Mouse (Mus musculus) liver (tissue): Measurements from ENCODE around the gene Nxph4.
A peak's percentile ranks its signal among the peaks of the same experiment; 100 is the strongest.

ENCODE experiments used
- DNase-seq: peaks from one replicate; pipeline ENCODE4 v3.0.0-alpha.2; 2020; ENCODE audit warnings: mixed read lengths

The Nxph4 gene

GRCm38 (mm10) chr10:127514764-127515163 is 19.6 kb downstream of the Nxph4 start, which contains the start of gene Ndufa4l2:
Gene Ndufa4l2 (plus strand): TSS chr10:127514967.
- DNase-seq: no peak

- no peak for DNase-seq
These were observed 20.2 kb downstream of the Nxph4 start for GRCm38 (mm10) chr10:127514111-127514698.

DNA sequence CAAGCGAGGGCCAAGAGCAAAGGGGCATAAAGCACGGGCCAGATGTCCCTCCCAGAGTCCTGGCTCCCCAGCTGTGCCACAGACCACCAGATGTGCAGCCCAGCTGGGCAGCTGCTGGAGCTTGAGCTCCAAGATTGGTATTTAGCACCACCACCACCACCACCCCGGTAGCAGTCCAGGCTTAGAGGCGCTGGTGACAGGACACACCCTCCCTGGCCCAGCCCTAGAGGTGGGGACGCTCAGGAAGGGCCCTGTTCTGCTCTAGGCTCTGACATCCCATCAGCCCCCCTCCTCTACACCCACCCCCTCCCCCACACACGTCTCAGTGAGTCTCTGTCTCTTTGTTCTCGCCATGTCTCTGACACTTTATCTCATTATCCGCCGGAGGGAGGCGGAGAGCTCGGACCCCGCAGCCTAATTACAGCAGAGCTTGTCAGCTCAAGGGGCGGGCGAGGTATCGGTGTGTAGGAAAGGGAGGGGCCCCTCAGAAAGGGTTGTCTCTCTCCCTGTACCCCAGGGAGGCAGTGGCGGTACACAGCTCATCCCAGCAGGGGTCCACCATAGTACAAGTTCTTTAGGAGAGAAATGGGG is 20.8 kb downstream of the Nxph4 start:
- peak; percentile 61 for DNase-seq

DNA sequence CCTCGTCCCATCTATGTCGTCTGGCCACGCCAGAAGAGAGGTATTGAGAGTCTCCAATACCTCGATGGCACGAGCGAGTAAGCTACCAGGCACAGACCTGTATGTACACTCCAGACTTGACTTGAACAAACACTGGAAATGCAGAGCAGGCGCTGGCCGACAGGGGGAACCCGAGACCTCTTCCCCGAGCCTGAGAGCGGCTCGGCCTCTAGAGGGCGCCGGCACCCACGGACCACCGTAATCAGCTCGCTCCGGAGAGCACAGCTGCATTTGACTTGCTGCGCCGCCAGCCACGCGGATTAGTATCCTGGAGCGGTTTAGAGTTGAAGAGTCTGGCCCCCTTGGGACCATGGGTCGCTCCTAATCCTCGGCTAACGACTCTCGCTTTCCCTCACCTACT is 21.5 kb downstream of the Nxph4 start:
- peak; percentile 92 for DNase-seq

DNA sequence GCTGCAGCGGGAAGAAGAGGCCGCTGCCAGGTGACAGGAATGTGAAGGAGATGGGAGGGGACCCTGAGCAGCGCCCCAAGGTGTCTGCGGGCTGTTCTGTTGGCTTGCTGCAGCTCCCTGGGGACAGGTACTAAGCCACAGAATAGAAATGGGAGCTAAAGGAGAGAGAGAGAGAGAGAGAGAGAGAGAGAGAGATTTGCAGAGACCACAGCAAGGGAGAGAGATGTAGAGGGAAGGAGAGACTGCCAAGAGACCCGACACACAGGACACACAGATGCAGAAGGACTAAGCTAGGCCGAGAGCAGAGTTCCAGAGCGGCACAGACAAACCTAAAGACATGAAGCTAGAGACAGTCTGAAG is 22.1 kb downstream of the Nxph4 start:
- no peak for DNase-seq

GRCm38 (mm10) chr10:127511634-127512306 is 22.6 kb downstream of the Nxph4 start:
- no peak for DNase-seq

DNA sequence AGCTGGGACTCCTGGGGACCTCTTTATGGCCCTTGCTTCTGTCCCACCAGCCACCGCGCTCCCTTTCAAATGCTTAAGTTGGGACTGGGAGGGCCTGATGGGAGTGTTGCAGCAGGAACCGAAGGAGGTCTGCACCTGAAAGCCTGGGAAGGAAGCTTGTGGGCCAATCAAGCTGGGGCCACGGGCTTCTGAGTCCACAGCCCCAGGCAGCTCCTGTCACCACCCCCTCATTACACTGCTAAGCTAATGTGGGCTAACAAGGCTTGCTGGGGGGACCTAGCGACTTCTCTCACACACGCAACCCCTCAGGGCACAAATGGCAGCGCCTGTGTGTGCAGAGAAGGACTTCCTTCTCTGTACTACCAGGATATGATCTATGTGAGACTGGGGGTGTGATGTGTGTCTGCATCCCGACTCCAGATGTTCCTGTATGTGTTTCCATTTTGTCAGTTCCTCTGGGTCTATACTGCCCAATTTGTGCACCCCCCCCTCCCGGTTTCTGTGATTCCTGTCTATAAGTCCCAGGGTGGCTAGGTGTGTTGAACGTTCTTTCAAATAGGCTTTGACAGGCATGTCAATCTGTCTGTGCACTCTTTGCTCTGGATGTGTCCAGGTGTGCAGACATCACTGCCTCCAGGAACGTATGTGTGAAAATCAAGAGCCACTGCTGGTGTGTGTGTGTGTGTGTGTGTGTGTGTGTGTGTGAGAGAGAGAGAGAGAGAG is 23.3 kb downstream of the Nxph4 start:
- no peak for DNase-seq

- DNase-seq: no peak
These were observed 24.3 kb downstream of the Nxph4 start for GRCm38 (mm10) chr10:127509837-127510701.

- DNase-seq: peak; percentile 85
These were observed 25.1 kb downstream of the Nxph4 start for GRCm38 (mm10) chr10:127509051-127509836.

DNA sequence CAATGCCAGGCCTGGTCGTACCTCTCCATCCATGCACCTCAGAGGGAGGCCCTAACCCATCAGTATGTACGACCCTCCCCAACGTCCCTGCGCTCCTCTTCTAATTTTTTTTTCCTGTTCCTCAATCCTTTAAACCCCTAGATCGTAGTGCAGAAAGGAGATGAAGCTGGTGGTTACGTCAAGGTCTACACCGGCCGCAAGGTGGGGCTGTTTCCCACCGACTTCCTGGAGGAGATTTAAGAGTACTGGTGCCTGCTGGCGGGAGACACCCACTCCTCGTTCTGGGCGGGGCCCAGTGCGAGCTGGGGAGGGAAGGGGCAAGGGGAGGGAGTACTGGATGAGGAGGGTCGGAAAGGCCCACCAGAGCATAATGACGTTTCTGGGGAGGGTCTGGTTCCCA is 26.1 kb downstream of the Nxph4 start:
- peak; percentile 78 for DNase-seq

GRCm38 (mm10) chr10:127500894-127501893 is 33.2 kb downstream of the Nxph4 start, which contains the start of gene Stac3:
Gene Stac3 (plus strand): TSS chr10:127501686.
- no peak for DNase-seq

GRCm38 (mm10) chr10:127500042-127500441 is 34.3 kb downstream of the Nxph4 start:
- DNase-seq: no peak

DNA sequence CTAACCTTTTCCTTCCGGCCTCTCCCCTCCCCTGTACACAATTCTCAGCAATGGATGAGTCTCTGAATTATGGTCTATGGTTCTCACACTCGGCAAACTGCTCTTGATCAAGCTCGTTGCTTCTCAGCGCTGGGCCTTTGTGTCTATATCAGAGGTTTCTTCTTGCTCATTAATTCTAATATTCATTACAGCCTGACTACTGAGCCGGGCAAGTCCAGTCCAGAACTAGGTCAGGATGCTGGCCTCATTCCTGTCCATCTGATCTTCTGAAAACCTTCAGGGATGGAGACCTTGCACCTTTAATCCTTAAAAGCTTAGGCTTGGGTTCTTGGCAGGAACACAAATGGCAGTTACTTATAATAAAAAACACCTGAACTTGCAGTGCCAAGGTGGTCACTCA is 34.8 kb downstream of the Nxph4 start:
- DNase-seq: no peak

DNA sequence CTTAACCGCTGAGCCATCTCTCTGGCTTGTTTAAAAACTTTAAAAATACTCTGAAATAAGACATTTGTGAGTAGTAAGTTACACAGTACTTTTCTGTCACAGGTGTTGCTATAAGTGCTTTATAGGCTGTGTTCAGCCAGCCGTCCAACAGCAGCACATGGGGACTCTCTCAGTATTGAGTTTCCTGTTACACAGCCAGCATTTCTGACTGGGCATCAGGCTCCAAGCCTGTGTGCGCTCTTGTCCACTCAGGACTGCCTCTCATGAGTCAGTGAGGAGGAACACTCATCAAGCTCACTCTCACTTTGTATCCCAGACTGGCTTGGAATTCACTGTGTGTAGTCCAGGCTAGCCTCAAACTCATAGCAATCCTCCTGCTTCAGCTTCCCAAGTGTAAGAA is 38.2 kb downstream of the Nxph4 start:
- DNase-seq: no peak

DNA sequence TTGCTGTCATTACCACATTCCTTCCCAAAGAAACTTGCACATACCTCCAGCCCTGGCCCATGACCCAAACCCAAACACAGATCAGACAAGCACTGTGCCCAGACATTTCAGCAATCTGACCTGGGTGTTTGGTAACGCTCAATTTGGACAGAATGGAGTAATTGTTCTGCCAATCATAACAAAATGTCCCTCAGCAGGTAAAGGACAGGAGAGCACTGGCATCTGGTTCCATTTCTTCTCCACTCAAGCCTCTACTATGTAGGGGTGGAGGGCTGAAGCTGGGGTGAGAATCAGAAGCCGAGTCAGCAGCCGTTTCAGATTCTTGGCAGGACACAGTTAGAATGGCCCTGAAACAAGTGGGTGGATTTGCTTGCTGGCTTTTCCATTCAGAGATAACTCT is 42.2 kb downstream of the Nxph4 start:
- DNase-seq: no peak

DNA sequence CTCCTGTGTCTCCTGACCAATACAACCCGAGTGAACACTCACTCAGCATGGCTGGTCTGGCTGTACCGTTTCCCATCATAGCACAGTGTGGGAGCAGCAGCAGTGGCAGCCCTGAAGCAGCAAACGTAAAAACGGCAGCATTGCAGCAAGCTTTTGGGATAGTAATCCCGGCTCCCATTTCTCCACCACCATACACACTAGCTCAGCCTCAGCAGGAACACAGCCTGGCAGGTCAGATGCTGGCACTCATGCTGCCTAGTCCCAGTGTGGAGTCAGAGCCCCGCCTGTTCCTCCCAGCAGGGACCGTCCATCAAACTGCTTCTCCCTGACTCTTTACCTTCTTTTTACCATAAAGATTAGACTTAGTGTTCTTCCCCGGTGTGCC is 43.2 kb downstream of the Nxph4 start:
- DNase-seq: no peak

DNA sequence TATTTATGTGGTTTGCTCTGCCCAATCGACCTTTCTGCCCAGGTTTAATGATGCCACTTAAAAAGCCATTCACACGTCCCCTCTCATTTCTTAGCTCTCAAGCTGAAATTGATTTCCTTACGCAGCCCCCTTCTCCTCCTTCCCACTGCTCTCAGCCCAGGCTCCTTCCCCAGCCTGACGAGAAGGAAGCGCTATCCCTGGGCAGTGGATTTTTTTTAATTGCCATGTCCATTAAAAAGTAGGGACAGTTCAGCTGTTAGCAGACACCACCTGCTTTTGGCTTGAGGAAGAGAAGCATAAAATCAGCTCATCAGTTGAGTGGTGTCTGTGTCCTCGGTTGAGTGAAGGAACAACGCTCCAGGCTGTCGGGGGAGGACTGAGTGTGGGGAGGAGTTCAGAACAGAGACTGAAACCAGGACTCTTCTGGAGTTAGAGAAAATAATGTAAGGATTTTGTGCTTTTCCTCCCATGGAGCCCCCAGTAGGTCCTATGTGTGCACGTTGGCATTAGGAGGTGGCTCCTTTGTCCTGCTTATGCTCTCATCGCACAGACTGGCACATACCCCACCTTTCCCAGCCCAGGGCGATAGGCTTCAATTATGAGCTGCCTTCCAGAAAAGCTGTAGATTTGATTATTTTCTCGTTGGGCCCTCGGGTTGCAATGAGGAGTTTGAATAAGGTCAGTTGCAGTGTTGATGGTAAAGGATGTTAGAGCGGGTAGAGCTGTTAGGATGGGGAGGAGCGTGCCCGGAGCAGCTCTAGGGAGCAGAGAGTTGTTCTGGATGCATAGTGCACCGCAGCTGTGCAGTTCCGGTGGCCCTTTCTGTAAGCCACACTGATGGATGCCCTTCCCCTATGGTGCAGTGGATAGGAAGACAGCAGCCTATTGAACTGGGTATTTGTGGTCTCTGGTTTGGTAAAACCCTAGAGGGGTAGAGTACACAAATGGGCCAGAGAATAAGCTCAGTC is 43.9 kb downstream of the Nxph4 start:
- DNase-seq: no peak

- DNase-seq: no peak
These were observed 45.5 kb downstream of the Nxph4 start for GRCm38 (mm10) chr10:127488856-127489255.

DNA sequence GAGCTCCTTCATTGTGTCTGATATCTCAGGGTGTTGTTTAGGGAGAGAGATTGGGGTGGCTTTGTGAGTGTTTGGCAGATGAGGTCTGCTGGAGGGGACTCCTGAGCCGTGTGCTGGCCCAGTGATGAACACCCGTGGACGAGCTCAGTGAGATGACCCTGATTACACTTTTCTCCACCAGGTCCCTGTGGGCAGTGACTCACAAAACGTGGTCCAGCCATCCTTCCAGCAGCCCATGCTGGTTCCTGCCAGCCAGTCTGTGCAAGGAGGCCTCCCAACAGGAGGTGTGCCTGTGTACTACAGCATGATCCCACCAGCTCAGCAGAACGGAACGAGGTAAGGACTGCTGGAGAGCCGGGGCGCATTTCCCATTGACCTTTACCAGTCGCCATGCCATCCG is 49.1 kb downstream of the Nxph4 start:
- no peak for DNase-seq
